Mouse (Mus musculus): ENCODE data around the gene Cks1b.

Cks1b gene

DNA sequence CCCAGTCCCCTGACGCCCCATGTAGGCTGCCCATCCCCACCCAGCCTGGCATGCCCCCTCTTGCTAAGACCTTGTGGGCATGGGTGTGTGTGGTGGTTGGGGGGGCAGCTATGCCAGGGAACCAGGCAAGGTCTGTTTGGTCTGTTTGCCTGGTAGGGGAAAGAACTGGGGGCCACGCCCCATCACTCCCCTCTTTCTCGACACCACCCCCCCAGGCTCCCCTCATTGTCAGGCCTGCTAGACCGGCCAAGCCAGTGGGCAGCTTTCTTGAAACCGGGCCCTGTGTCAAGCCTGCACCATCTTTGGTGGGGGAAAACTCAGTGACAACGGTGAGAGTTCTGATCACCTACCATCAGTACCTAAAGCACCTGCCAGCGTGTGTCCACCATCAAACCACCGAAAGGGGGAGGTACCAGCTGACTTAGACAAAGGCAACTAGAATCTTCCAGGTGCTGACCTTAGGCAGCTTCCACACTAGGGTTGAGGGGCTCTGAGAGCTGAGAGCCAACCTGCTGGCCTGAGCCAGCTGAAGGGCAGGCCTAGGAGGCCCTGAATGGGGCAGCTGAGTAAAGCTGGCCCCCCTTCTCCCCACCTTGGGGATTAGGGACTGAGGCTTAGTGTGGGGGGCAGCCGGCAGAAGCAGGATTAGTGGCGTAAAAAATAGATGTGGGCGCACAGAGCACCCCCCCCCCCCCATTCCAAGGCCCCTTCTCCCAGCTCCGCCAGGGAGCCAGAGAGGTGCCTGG, 33.7 kb downstream of the Cks1b start:
- DNase-seq (ENCODE audit: extremely low read depth, insufficient read length, low spot score): no peak

GRCm38 (mm10) chr3:89383651-89384255, 34.4 kb downstream of the Cks1b start:
- DNase-seq (ENCODE audit: extremely low read depth, insufficient read length, low spot score): no peak

- DNase-seq (ENCODE audit: extremely low read depth, insufficient read length, low spot score): no peak
Measured at GRCm38 (mm10) chr3:89382950-89383349, 35.2 kb downstream of the Cks1b start.

DNA sequence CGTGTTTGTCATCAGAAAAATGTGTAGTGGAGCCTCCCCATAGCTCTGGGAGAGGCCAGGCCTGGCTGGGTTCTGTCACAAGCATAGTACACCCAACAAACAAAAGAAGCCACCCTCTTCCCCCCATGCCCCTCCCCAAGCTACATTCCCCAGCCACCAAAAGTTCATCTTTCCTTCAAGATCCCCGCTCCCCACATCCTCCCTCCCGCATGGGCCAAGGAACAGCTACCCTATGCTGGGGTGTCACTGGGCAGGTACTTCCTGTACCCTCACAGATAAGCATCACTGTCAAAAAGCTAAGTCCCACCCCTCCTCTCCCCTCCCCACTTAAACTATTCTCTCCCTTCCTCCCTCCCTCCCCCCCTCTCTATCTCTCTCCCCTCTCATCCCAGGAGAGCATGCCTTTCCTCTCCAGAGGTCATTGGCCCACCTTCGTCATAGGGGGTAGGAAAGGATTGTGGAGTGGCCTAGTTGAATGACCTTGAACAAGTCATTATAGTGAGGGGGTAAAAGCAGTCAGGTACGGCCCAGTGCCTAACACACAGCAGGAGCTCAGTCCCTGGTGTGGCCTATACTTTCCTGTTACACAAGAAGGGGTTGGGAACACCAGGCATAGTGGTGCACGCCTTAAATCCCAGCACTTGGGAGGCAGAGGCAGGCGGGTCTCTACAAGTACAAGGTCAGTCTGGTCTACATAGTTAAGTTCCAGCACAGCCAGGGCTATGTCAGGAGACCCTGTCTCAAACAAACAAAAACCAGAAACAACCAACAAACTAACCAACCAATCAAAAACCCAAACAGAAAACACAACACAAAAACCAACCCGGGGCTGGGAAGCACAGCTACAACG, 35.9 kb downstream of the Cks1b start:
- no peak for DNase-seq (ENCODE audit: extremely low read depth, insufficient read length, low spot score)

DNA sequence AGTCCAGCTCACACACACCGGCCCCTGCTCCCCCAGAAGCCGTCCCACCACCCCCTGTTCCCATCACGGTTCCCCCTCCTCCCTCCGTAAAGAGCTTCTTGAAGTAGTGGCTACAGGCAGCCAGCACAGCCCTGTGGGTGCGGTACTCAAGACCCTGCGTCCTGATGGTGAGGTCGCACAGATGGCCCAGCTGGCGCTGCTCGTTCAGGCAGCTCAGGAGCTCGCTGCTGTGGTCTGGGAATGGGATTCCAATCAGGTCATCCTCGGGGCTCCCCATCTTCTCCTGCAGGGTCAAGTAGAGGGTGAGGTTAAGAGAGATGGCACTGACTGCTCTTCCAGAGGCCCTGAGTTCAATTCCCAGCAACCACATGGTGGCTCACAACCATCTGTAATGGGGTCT, 37.0 kb downstream of the Cks1b start:
- no peak for DNase-seq (ENCODE audit: extremely low read depth, insufficient read length, low spot score)

- DNase-seq (ENCODE audit: extremely low read depth, insufficient read length, low spot score): no peak
Measured at GRCm38 (mm10) chr3:89380711-89381110, 37.5 kb downstream of the Cks1b start.

GRCm38 (mm10) chr3:89380291-89380690, 37.9 kb downstream of the Cks1b start:
- no peak for DNase-seq (ENCODE audit: extremely low read depth, insufficient read length, low spot score)

DNA sequence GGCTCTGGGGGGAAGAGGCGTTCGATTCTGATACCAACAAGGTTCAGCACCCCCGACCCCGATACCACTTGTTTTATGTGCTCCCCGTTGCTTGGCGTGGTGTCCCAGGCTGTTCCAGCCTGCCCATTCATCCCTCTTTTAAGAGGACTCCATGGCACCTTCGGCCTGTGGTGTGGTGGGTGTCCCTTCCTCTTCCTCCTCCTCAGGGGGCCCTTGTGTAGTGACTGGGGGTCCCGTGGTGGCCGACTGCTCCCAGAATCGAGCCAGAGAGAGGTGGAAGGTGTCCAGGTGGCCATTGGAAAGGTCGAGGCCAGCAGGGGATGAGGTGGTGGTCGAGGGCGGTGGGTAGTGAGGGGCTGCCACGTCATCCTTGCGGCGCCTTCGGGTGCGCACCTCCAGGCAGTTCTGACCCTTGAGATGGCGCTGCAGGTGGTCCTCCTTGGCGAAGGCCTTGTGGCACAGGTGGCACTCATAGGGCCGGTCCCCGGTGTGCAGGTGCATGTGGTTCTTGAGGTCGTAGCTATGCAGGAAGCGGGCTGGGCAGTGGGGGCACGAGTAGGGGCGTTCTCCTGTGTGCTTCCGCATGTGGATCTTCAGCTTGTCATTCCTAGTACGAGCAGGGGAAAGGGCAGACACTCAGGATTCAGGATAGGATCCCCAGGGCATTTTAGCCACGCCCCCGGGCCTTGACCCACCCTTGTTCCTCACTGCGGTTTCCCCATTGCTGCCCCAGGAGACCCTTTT, 38.6 kb downstream of the Cks1b start:
- no peak for DNase-seq (ENCODE audit: extremely low read depth, insufficient read length, low spot score)

DNA sequence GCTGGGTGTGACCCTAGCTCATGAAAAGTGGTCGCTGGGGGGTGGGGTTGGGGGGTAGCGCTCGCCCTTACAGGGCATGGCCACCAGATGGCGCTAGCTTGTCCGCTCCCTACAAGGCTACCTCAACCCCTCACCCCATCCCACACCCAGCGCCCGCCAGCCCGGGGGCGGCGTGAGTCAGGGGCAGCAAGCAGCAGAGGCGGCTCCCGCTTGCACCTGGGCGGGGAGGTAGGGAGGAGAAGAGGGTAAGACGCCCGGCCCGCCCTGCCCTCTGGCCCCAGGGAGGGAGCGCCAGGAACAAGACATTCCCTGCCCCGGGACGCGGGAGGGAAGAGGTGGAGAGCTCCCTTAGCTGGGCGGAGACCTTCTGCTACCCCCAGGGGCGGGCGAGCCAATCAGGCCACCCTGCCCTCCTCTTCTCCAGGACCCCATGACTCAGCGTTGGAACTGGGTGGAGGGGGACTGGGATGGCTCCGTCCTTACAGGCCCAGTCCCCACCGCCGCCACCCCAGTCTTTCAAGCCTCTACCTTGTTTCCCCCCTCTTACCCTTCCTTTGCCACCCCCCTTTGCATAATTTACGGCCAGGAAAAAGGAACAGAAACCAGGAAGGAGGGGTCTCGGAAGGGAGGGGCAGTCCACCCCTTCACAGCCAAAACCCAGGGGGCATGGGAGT, 39.7 kb downstream of the Cks1b start:
- DNase-seq (ENCODE audit: extremely low read depth, insufficient read length, low spot score): peak; percentile 92

GRCm38 (mm10) chr3:89377831-89378230, 40.4 kb downstream of the Cks1b start:
- no peak for DNase-seq (ENCODE audit: extremely low read depth, insufficient read length, low spot score)

GRCm38 (mm10) chr3:89373581-89374231, 44.5 kb downstream of the Cks1b start:
- DNase-seq (ENCODE audit: extremely low read depth, insufficient read length, low spot score): no peak

DNA sequence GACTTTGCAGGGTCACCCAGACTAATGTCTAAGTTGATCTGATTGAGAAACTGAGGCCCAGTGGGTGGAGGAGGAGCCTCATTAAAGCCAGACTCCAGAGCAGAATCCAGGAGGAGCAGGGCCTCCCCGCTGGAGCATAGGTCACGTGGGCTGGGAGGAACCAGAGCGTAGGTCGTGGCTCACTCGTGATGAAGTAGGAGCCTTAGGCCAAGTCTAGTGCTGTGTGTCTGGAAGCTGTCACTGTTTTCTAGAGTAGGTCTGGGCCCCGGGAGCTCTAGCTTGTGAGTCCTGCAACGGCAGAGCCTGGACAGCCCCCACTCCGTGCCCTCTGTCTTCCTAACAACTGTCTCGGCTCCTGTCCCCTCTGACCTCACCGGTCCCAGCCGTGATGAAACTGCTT, 50.8 kb downstream of the Cks1b start:
- DNase-seq (ENCODE audit: extremely low read depth, insufficient read length, low spot score): no peak

DNA sequence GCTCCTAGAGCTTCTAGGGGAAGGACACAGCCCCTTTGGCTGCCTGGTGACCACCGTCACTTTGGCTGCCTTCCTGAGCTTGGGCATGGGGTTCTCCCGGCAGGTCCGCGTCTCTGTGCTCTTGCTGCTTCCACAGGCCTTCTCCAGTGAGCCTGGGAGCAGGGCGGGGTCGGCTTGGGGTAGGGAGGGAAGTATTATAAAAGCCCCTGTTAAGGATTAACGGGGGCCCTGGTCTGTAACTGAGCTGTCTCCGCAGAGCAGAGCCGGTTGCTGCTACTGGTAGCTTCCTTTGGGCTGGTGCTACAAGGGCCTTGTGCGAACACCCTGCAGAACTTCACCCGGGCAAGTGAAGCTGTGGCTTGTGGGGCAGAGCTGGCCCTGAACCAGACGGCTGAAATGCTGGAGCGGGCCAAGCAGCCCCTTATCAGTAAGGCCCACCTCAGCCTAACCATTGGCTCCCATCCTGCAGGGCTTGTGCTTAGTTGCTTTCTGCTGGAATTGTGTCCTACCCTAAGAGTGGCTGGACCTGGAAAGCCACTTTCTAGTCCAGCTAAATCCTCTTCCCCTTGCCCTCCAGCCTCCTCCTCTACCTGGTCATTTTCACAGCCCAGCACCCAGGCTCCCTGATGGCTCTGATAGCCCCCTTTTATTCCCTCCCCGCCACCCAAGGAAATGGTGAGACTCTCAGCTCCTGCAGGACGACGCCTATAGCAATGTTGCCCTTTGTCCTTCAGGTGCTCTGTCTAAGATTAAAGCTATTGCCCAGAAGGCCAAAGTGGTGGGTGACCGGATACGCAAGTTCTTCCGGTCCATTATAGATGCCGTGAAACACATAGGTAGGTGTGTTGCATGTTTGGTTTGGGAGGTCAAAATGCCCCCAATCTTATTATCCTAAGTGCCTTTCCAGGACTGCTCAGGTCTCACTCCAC, 52.4 kb downstream of the Cks1b start:
- no peak for DNase-seq (ENCODE audit: extremely low read depth, insufficient read length, low spot score)
